Comparison of ENCODE assay signal across 13 mouse cellular contexts in genomic region chr9:49386119-49386518, GRCm38 (mm10). TPM values are rescaled to one million over a fixed set of nuclear protein-coding genes. Genes with fewer than 3 reads are reported as not detected.
A peak's percentile ranks its signal among the peaks of the same experiment; 100 is the strongest.
DNase-seq lines count a peak whose midpoint lies in the region; ATAC-seq and TF ChIP-seq lines count a peak whose summit lies in the region.
"Had no signal": no experiment of that assay in that cellular context is flagged by ENCODE, and none has a peak within 500 bp of the region (broad histone marks: within the 10 kb centered on the region; RNA-seq: fewer than 3 reads in every experiment).

No protein-coding gene starts in this region.

- WGBS in kidney, embryonic 15.5 days = 51% methylated on average over 11 of the region's 11 CpGs
- 31% methylated on average over 11 of the region's 11 CpGs for WGBS in midbrain, embryonic 13.5 days

- H3K4me3 ChIP-seq in kidney, embryonic 15.5 days (replicated peaks) = no peak overlapping the region
- H3K4me3 ChIP-seq in midbrain, embryonic 13.5 days (replicated peaks) = no peak overlapping the region

- no peak overlapping the region for H3K9ac ChIP-seq in kidney, embryonic 15.5 days
- H3K9ac ChIP-seq in midbrain, embryonic 13.5 days (replicated peaks) = no peak overlapping the region

- H3K9me3 ChIP-seq in kidney, embryonic 15.5 days (replicated peaks) = no peaks in the 10 kb centered on the region
- no peaks in the 10 kb centered on the region for H3K9me3 ChIP-seq in midbrain, embryonic 13.5 days

- H3K4me2 ChIP-seq in kidney, embryonic 15.5 days = no peak overlapping the region
- no peak overlapping the region for H3K4me2 ChIP-seq in midbrain, embryonic 13.5 days (replicated peaks)
- H3K4me2 ChIP-seq: liver, embryonic 11.5 days had no signal

- peak; percentile 5 for DNase-seq in embryo, embryonic 10.5 days (ENCODE audit: low spot score)
- no peak for DNase-seq in embryo, embryonic 10 days (ENCODE audit: low spot score)
- peak; percentile 7 for DNase-seq in kidney, postnatal 10 days
- peak; percentile 66 for DNase-seq in brain, embryonic 14.5 days (ENCODE audit: low read depth)
- no peak for DNase-seq in gastrocnemius, postnatal 25 days
- no peak for DNase-seq in cerebellum, adult 18-20 months
- DNase-seq: cerebellum, postnatal 36 days; thymus, postnatal 14 days had no signal

- no peak for ATAC-seq in kidney, embryonic 15.5 days (replicated peaks; ENCODE audit: low FRiP score)
- peak; percentile 58 for ATAC-seq in midbrain, embryonic 13.5 days

- no peak for TF ChIP-seq CTCF in brain, embryonic 14.5 days (IDR thresholded peaks at IDR 0.05; ENCODE audit: borderline replicate concordance, extremely low read depth, insufficient read depth, insufficient read length)

- H3K36me3 ChIP-seq in kidney, embryonic 15.5 days = no peaks in the 10 kb centered on the region
- H3K36me3 ChIP-seq in midbrain, embryonic 13.5 days = no peaks in the 10 kb centered on the region

- no peaks in the 10 kb centered on the region for H3K27me3 ChIP-seq in kidney, embryonic 15.5 days
- no peaks in the 10 kb centered on the region for H3K27me3 ChIP-seq in midbrain, embryonic 13.5 days

- no peak overlapping the region for H3K27ac ChIP-seq in kidney, embryonic 15.5 days
- H3K27ac ChIP-seq in midbrain, embryonic 13.5 days = no peak overlapping the region

- H3K4me1 ChIP-seq in kidney, embryonic 15.5 days = 0 out of 2 replicates have a peak, but pooled peaks cover 7% of the 10 kb centered on the region
- H3K4me1 ChIP-seq in midbrain, embryonic 13.5 days (replicated peaks) = peaks cover 14% of the 10 kb centered on the region

- no peak for TF ChIP-seq POLR2A in brain, embryonic 14.5 days (IDR thresholded peaks at IDR 0.05; ENCODE audit: borderline replicate concordance, extremely low read depth, insufficient read depth, insufficient read length, poor library complexity, severe bottlenecking)

RNA-seq across cellular contexts. Expression of gene Ankk1, which starts 40.7 kb away (rescaled TPM):
- not detected in 2 replicates for polyA plus RNA-seq in kidney, embryonic 15.5 days (2015; fragmentation: Nextera tagmentation; extraction: Ambion mirVana)
- polyA plus RNA-seq in brain, embryonic 14.5 days (2012; rRNA removed) = 0.06 and 0.07 TPM in 2 replicates
- polyA plus RNA-seq in midbrain, embryonic 13.5 days (2015; fragmentation: Nextera tagmentation; extraction: Ambion mirVana) = not detected in 2 replicates
- total RNA-seq in gastrocnemius, postnatal 25 days (2021) = not detected
- total RNA-seq: hematopoietic stem cell, adult 5-6 weeks had no signal
- polyA plus RNA-seq: kidney, embryonic 14.5 days; liver, embryonic 11.5 days had no signal

RNA-seq across cellular contexts. Expression of gene Drd2, which starts 45.7 kb away (rescaled TPM):
- 0.16 TPM in 1 of 2 replicates, not detected in the other for polyA plus RNA-seq in kidney, embryonic 15.5 days (2015; fragmentation: Nextera tagmentation; extraction: Ambion mirVana)
- polyA plus RNA-seq in brain, embryonic 14.5 days (2012; rRNA removed) = 5.7 and 8.2 TPM in 2 replicates
- polyA plus RNA-seq in midbrain, embryonic 13.5 days (2015; fragmentation: Nextera tagmentation; extraction: Ambion mirVana) = 1.9 and 2.4 TPM in 2 replicates
- not detected for total RNA-seq in gastrocnemius, postnatal 25 days (2021)
- total RNA-seq: hematopoietic stem cell, adult 5-6 weeks had no signal
- polyA plus RNA-seq: kidney, embryonic 14.5 days; liver, embryonic 11.5 days had no signal

Comparison
In these comparisons a context has a peak if more than half of its experiments do, and no peak if none do; other contexts are left out.
1. DNase-seq: peak in embryo, embryonic 10.5 days (single experiment), kidney, postnatal 10 days (single experiment) and brain, embryonic 14.5 days (single experiment); none in embryo, embryonic 10 days (single experiment), gastrocnemius, postnatal 25 days (single experiment) and cerebellum, adult 18-20 months (0 of 2).